18 mouse cellular contexts compared by ENCODE assay signal in the genomic region with DNA sequence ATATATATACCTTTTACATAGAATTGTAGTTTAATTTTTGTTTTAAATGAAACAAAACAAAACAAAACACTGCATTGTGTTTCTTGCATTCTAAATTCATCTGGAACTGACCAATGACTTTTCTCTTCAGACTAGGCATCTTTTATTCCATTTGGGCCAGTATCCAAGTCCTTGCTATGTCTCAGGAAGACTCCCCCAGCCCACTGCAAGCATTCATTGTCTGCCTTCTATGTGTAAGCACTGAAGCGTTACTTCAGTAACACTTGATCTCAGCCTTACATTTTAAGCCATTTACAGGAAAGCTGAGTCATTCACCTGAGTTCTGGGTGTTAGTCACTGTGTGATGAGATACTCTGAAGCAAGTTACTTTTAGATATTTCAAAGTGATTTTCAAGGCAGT.
DNase-seq lines count a peak whose midpoint lies in the region; ATAC-seq and TF ChIP-seq lines count a peak whose summit lies in the region.
"Had no signal": no experiment of that assay in that cellular context is flagged by ENCODE, and none has a peak within 500 bp of the region (broad histone marks: within the 10 kb centered on the region; RNA-seq: fewer than 3 reads in every experiment).

No protein-coding gene starts in this region.

- TF ChIP-seq POLR2A in brain, embryonic 14.5 days (IDR thresholded peaks at IDR 0.05; ENCODE audit: borderline replicate concordance, extremely low read depth, insufficient read depth, insufficient read length, poor library complexity, severe bottlenecking) = no peak
- TF ChIP-seq POLR2A in olfactory bulb, adult 2 months (IDR thresholded peaks at IDR 0.05; ENCODE audit: insufficient read depth, low read depth, low read length) = no peak

- 46% methylated on average over 1 of the region's 1 CpGs for WGBS in forebrain, embryonic 14.5 days
- WGBS in forebrain, embryonic 13.5 days = 44% methylated on average over 1 of the region's 1 CpGs
- 41% methylated on average over 1 of the region's 1 CpGs for WGBS in hindbrain, postnatal 0 days
- 58% methylated on average over 1 of the region's 1 CpGs for WGBS in hindbrain, embryonic 10.5 days
- WGBS in olfactory bulb, adult 2 months = 41% methylated on average over 1 of the region's 1 CpGs

- no peaks in the 10 kb centered on the region for H3K9me3 ChIP-seq in forebrain, embryonic 14.5 days (replicated peaks; ENCODE audit: control insufficient read depth, low read length)
- no peaks in the 10 kb centered on the region for H3K9me3 ChIP-seq in forebrain, embryonic 13.5 days (replicated peaks)
- no peaks in the 10 kb centered on the region for H3K9me3 ChIP-seq in hindbrain, postnatal 0 days (ENCODE audit: low read length)
- H3K9me3 ChIP-seq in hindbrain, embryonic 10.5 days = no peaks in the 10 kb centered on the region
- H3K9me3 ChIP-seq: heart, embryonic 13.5 days had no signal

- H3K9ac ChIP-seq in forebrain, embryonic 14.5 days (ENCODE audit: low read length) = no peak overlapping the region
- H3K9ac ChIP-seq in forebrain, embryonic 13.5 days = no peak overlapping the region
- H3K9ac ChIP-seq in hindbrain, postnatal 0 days (replicated peaks; ENCODE audit: low read length) = no peak overlapping the region
- H3K9ac ChIP-seq: heart, embryonic 13.5 days; hindbrain, embryonic 14.5 days had no signal

- no peak for ATAC-seq in forebrain, embryonic 14.5 days
- no peak for ATAC-seq in forebrain, embryonic 13.5 days
- no peak; the same call in 1 of the 2 replicates for ATAC-seq in hindbrain, postnatal 0 days
- ATAC-seq: activated CD4-positive, CD25-positive, alpha-beta regulatory T cell, adult 4 months; Patski had no signal

- H3K36me3 ChIP-seq in forebrain, embryonic 14.5 days (ENCODE audit: control insufficient read depth, insufficient read depth, low read length) = no peaks in the 10 kb centered on the region
- H3K36me3 ChIP-seq in forebrain, embryonic 13.5 days (ENCODE audit: poor library complexity, severe bottlenecking) = no peaks in the 10 kb centered on the region
- no peaks in the 10 kb centered on the region for H3K36me3 ChIP-seq in hindbrain, postnatal 0 days (ENCODE audit: insufficient read depth, low read length)
- no peaks in the 10 kb centered on the region for H3K36me3 ChIP-seq in hindbrain, embryonic 10.5 days
- H3K36me3 ChIP-seq: heart, embryonic 13.5 days had no signal

- H3K4me1 ChIP-seq in forebrain, embryonic 14.5 days (ENCODE audit: control insufficient read depth, insufficient read depth, low read length) = peaks cover 2% of the 10 kb centered on the region; the same call in 1 of the 2 replicates
- peaks cover 12% of the 10 kb centered on the region; the same call in 1 of the 2 replicates for H3K4me1 ChIP-seq in forebrain, embryonic 13.5 days
- H3K4me1 ChIP-seq in hindbrain, postnatal 0 days (ENCODE audit: insufficient read depth, low read length) = no peaks in the 10 kb centered on the region
- no peaks in the 10 kb centered on the region for H3K4me1 ChIP-seq in hindbrain, embryonic 10.5 days (replicated peaks)
- H3K4me1 ChIP-seq in olfactory bulb, adult 2 months (ENCODE audit: control insufficient read depth, insufficient read depth, low read length) = no peaks in the 10 kb centered on the region
- H3K4me1 ChIP-seq: heart, embryonic 13.5 days had no signal

- H3K27ac ChIP-seq in forebrain, embryonic 14.5 days (ENCODE audit: low read depth, low read length) = no peak overlapping the region
- H3K27ac ChIP-seq in forebrain, embryonic 13.5 days = no peak overlapping the region
- no peak overlapping the region for H3K27ac ChIP-seq in hindbrain, postnatal 0 days
- no peak overlapping the region for H3K27ac ChIP-seq in hindbrain, embryonic 10.5 days
- H3K27ac ChIP-seq in olfactory bulb, adult 2 months (ENCODE audit: insufficient read depth, low read depth, low read length) = peak overlapping the region; percentile 69
- H3K27ac ChIP-seq: heart, embryonic 13.5 days; hindbrain, embryonic 14.5 days had no signal

- H3K4me2 ChIP-seq in forebrain, embryonic 14.5 days (ENCODE audit: low read length) = no peak overlapping the region
- no peak overlapping the region for H3K4me2 ChIP-seq in forebrain, embryonic 13.5 days
- no peak overlapping the region for H3K4me2 ChIP-seq in hindbrain, postnatal 0 days (ENCODE audit: low read depth, low read length)
- H3K4me2 ChIP-seq: heart, embryonic 13.5 days; hindbrain, embryonic 14.5 days had no signal

- H3K4me3 ChIP-seq in forebrain, embryonic 14.5 days (ENCODE audit: low read depth, low read length) = no peak overlapping the region
- no peak overlapping the region for H3K4me3 ChIP-seq in forebrain, embryonic 13.5 days
- no peak overlapping the region for H3K4me3 ChIP-seq in hindbrain, postnatal 0 days (ENCODE audit: low read length)
- H3K4me3 ChIP-seq in hindbrain, embryonic 10.5 days = no peak overlapping the region
- no peak overlapping the region for H3K4me3 ChIP-seq in olfactory bulb, adult 2 months (ENCODE audit: insufficient read depth, low read depth, low read length)
- H3K4me3 ChIP-seq: heart, embryonic 13.5 days had no signal

- TF ChIP-seq CTCF in hindbrain, postnatal 0 days (IDR thresholded peaks at IDR 0.05; ENCODE audit: low read depth) = no peak
- TF ChIP-seq CTCF in brain, embryonic 14.5 days (IDR thresholded peaks at IDR 0.05; ENCODE audit: borderline replicate concordance, extremely low read depth, insufficient read depth, insufficient read length) = no peak
- no peak for TF ChIP-seq CTCF in olfactory bulb, adult 2 months (IDR thresholded peaks at IDR 0.05; ENCODE audit: insufficient read depth, low read depth, low read length)

- DNase-seq in forebrain, embryonic 14.5 days (ENCODE audit: low spot score) = peak; percentile 59
- peak; percentile 50 for DNase-seq in hindbrain, postnatal 0 days (ENCODE audit: low spot score)
- no peak for DNase-seq in hindbrain, embryonic 10.5 days (ENCODE audit: low spot score)
- DNase-seq in brain, embryonic 14.5 days (ENCODE audit: low read depth) = peak; percentile 77
- DNase-seq in retina, embryonic 14.5 days (ENCODE audit: low spot score) = no peak
- DNase-seq: adrenal gland, postnatal 14 days; cerebellum, adult 2 months; gastrocnemius, postnatal 36 days; heart, adult 11 months; heart, postnatal 36 days; kidney, adult 11 months had no signal

- no peaks in the 10 kb centered on the region for H3K27me3 ChIP-seq in forebrain, embryonic 14.5 days (replicated peaks; ENCODE audit: control insufficient read depth, insufficient read depth, low read length)
- H3K27me3 ChIP-seq in forebrain, embryonic 13.5 days = no peaks in the 10 kb centered on the region
- H3K27me3 ChIP-seq in hindbrain, postnatal 0 days (ENCODE audit: insufficient read depth, low read length) = no peaks in the 10 kb centered on the region
- H3K27me3 ChIP-seq in hindbrain, embryonic 10.5 days (ENCODE audit: insufficient read depth, poor library complexity, severe bottlenecking) = no peaks in the 10 kb centered on the region
- H3K27me3 ChIP-seq: CH12.LX; heart, embryonic 13.5 days had no signal

Comparison
In these comparisons a context has a peak if more than half of its experiments do, and no peak if none do; other contexts are left out.
1. DNase-seq: peak in forebrain, embryonic 14.5 days (single experiment), hindbrain, postnatal 0 days (single experiment) and brain, embryonic 14.5 days (single experiment); none in hindbrain, embryonic 10.5 days (single experiment) and retina, embryonic 14.5 days (single experiment).